Mouse (Mus musculus): ENCODE results near the gene Pla2g4a. TPM values are rescaled to one million over a fixed set of nuclear protein-coding genes. Genes with fewer than 3 reads are reported as not detected.
A peak's percentile ranks its signal among the peaks of the same experiment; 100 is the strongest.

The Pla2g4a gene
- polyA plus RNA-seq, 1 experiment = 2.9 TPM

- WGBS = 70% methylated on average over 4 of the region's 4 CpGs
- Histone ChIP-seq H3K4me1 (ENCODE audit: control insufficient read depth, insufficient read depth, low read length) (no peaks in the 10 kb centered on the region), H3K4me3 (replicated peaks; ENCODE audit: extremely low read depth, low read depth, low read length) (no peak overlapping the region)
- no peak for TF ChIP-seq CTCF (IDR thresholded peaks at IDR 0.05; ENCODE audit: insufficient read depth, low read length)
- no peak for TF ChIP-seq POLR2A (IDR thresholded peaks at IDR 0.05; ENCODE audit: borderline replicate concordance, extremely low read depth, low read depth, low read length)
- no peak for DNase-seq
Measured at GRCm38 (mm10) chr1:149840961-149841416, 120.1 kb downstream of the Pla2g4a start.

- no peak for TF ChIP-seq POLR2A (IDR thresholded peaks at IDR 0.05; ENCODE audit: borderline replicate concordance, extremely low read depth, low read depth, low read length)
- no peak for TF ChIP-seq CTCF (IDR thresholded peaks at IDR 0.05; ENCODE audit: insufficient read depth, low read length)
- no peaks in the 10 kb centered on the region for H3K4me1 ChIP-seq (ENCODE audit: control insufficient read depth, insufficient read depth, low read length)
- no peak for DNase-seq
- WGBS = 95% methylated on average over 3 of the region's 3 CpGs
- no peak overlapping the region for H3K4me3 ChIP-seq (replicated peaks; ENCODE audit: extremely low read depth, low read depth, low read length)
Measured at GRCm38 (mm10) chr1:149840312-149840930, 120.7 kb downstream of the Pla2g4a start.

GRCm38 (mm10) chr1:149836496-149836895, 124.6 kb downstream of the Pla2g4a start:
- TF ChIP-seq POLR2A (IDR thresholded peaks at IDR 0.05; ENCODE audit: borderline replicate concordance, extremely low read depth, low read depth, low read length) (no peak), CTCF (IDR thresholded peaks at IDR 0.05; ENCODE audit: insufficient read depth, low read length) (no peak)
- 85% methylated on average over 3 of the region's 3 CpGs for WGBS
- Histone ChIP-seq H3K4me3 (replicated peaks; ENCODE audit: extremely low read depth, low read depth, low read length) (no peak overlapping the region), H3K4me1 (ENCODE audit: control insufficient read depth, insufficient read depth, low read length) (no peaks in the 10 kb centered on the region)
- no peak for DNase-seq

- no peak for DNase-seq
- TF ChIP-seq CTCF (IDR thresholded peaks at IDR 0.05; ENCODE audit: insufficient read depth, low read length) (no peak), POLR2A (IDR thresholded peaks at IDR 0.05; ENCODE audit: borderline replicate concordance, extremely low read depth, low read depth, low read length) (no peak)
- Histone ChIP-seq H3K4me1 (ENCODE audit: control insufficient read depth, insufficient read depth, low read length) (no peaks in the 10 kb centered on the region), H3K4me3 (replicated peaks; ENCODE audit: extremely low read depth, low read depth, low read length) (no peak overlapping the region)
- 78% methylated on average over 2 of the region's 2 CpGs for WGBS
Measured at GRCm38 (mm10) chr1:149833876-149834275, 127.2 kb downstream of the Pla2g4a start.

GRCm38 (mm10) chr1:149832952-149833351, 128.1 kb downstream of the Pla2g4a start:
- H3K4me3 ChIP-seq (replicated peaks; ENCODE audit: extremely low read depth, low read depth, low read length) = no peak overlapping the region
- no peak for DNase-seq
- H3K4me1 ChIP-seq (ENCODE audit: control insufficient read depth, insufficient read depth, low read length) = no peaks in the 10 kb centered on the region
- WGBS = 24% methylated on average over 2 of the region's 2 CpGs
- TF ChIP-seq POLR2A (IDR thresholded peaks at IDR 0.05; ENCODE audit: borderline replicate concordance, extremely low read depth, low read depth, low read length) (no peak), CTCF (IDR thresholded peaks at IDR 0.05; ENCODE audit: insufficient read depth, low read length) (peak; percentile 32; the same call in 1 of the 2 replicates)

- TF ChIP-seq CTCF (IDR thresholded peaks at IDR 0.05; ENCODE audit: insufficient read depth, low read length) = no peak
- TF ChIP-seq POLR2A (IDR thresholded peaks at IDR 0.05; ENCODE audit: borderline replicate concordance, extremely low read depth, low read depth, low read length) = no peak
- WGBS = 65% methylated on average over 1 of the region's 1 CpGs
- DNase-seq = no peak
- Histone ChIP-seq H3K4me1 (ENCODE audit: control insufficient read depth, insufficient read depth, low read length) (no peaks in the 10 kb centered on the region), H3K4me3 (replicated peaks; ENCODE audit: extremely low read depth, low read depth, low read length) (no peak overlapping the region)
Measured at GRCm38 (mm10) chr1:149832514-149832913, 128.6 kb downstream of the Pla2g4a start.

- Histone ChIP-seq H3K4me1 (ENCODE audit: control insufficient read depth, insufficient read depth, low read length) (no peaks in the 10 kb centered on the region), H3K4me3 (replicated peaks; ENCODE audit: extremely low read depth, low read depth, low read length) (no peak overlapping the region)
- no peak for TF ChIP-seq POLR2A (IDR thresholded peaks at IDR 0.05; ENCODE audit: borderline replicate concordance, extremely low read depth, low read depth, low read length)
- TF ChIP-seq CTCF (IDR thresholded peaks at IDR 0.05; ENCODE audit: insufficient read depth, low read length) = no peak
- 87% methylated on average over 1 of the region's 1 CpGs for WGBS
- no peak for DNase-seq
Measured at GRCm38 (mm10) chr1:149831100-149831499, 130.0 kb downstream of the Pla2g4a start.

- no peak for TF ChIP-seq CTCF (IDR thresholded peaks at IDR 0.05; ENCODE audit: insufficient read depth, low read length)
- TF ChIP-seq POLR2A (IDR thresholded peaks at IDR 0.05; ENCODE audit: borderline replicate concordance, extremely low read depth, low read depth, low read length) = no peak
- H3K4me1 ChIP-seq (ENCODE audit: control insufficient read depth, insufficient read depth, low read length) = no peaks in the 10 kb centered on the region
- 40% methylated on average over 4 of the region's 4 CpGs for WGBS
- no peak overlapping the region for H3K4me3 ChIP-seq (replicated peaks; ENCODE audit: extremely low read depth, low read depth, low read length)
- DNase-seq = no peak
Measured at GRCm38 (mm10) chr1:149813616-149814345, 147.3 kb downstream of the Pla2g4a start.

- no peaks in the 10 kb centered on the region for H3K4me1 ChIP-seq (ENCODE audit: control insufficient read depth, insufficient read depth, low read length)
- DNase-seq = no peak
Measured at GRCm38 (mm10) chr1:149809527-149809926, 151.6 kb downstream of the Pla2g4a start.

More at GRCm38 (mm10) chr1:149809527-149809926, 151.6 kb downstream of the Pla2g4a start:
- no peak overlapping the region for H3K4me3 ChIP-seq (replicated peaks; ENCODE audit: extremely low read depth, low read depth, low read length)
- TF ChIP-seq POLR2A (IDR thresholded peaks at IDR 0.05; ENCODE audit: borderline replicate concordance, extremely low read depth, low read depth, low read length) (no peak), CTCF (IDR thresholded peaks at IDR 0.05; ENCODE audit: insufficient read depth, low read length) (peak; percentile 19; the same call in 1 of the 2 replicates)
- WGBS = 60% methylated on average over 1 of the region's 1 CpGs

Other genes starting within 250 kb of the Pla2g4a start
- gene Ptgs2, start 138.7 kb upstream of the Pla2g4a start, polyA plus RNA-seq (2012; rRNA removed) = 2.7 and 3.4 TPM in 2 replicates